Mouse (Mus musculus) cortical plate, adult 2 months (tissue): ENCODE data around the gene Npas3.

ENCODE experiments used
- CTCF ChIP-seq: fragments of 200-500 bp; IDR thresholded peaks from 2 replicates; pipeline ENCODE4 v1.5.1; 2011; ENCODE audit warnings: mild to moderate bottlenecking, control low read depth, low read length; ENCODE audit not compliant: insufficient read depth; ENCODE audit errors: extremely low read depth
- POLR2A ChIP-seq: fragments of 200-500 bp; IDR thresholded peaks from 2 replicates; pipeline ENCODE4 v1.6.1; 2011; ENCODE audit warnings: mild to moderate bottlenecking, low read length, control low read depth; ENCODE audit not compliant: insufficient read depth; ENCODE audit errors: extremely low read depth

GRCm38 (mm10) chr12:53973414-53973813 is 724.9 kb downstream of the Npas3 start:
- TF ChIP-seq CTCF (no peak), POLR2A (no peak)
